Mouse (Mus musculus): ENCODE measurements around the gene Fopnl.

- no peak for TF ChIP-seq CTCF (IDR thresholded peaks at IDR 0.05; ENCODE audit: extremely low read depth, insufficient read depth, low read length)
- no peak for TF ChIP-seq POLR2A (IDR thresholded peaks at IDR 0.05; ENCODE audit: extremely low read depth, insufficient read depth, low read length)
Measured at GRCm38 (mm10) chr16:14328156-14328555, 11.0 kb upstream of the Fopnl start.

Data from cortical plate, adult 2 months (tissue).